Mouse (Mus musculus): Measurements from ENCODE around the gene 4931409K22Rik. TPM values are rescaled to one million over a fixed set of nuclear protein-coding genes. Genes with fewer than 3 reads are reported as not detected.
A peak's percentile ranks its signal among the peaks of the same experiment; 100 is the strongest.

The 4931409K22Rik gene
- polyA plus RNA-seq, 1 experiment from 2014 or later = 0.10 TPM

- H3K4me1 ChIP-seq (ENCODE audit: control insufficient read depth, insufficient read depth, low read length) = peaks cover 30% of the 10 kb centered on the region; the same call in 1 of the 2 replicates
Measured at GRCm38 (mm10) chr5:24596519-24597171, 40.0 kb upstream of the 4931409K22Rik start.

DNA sequence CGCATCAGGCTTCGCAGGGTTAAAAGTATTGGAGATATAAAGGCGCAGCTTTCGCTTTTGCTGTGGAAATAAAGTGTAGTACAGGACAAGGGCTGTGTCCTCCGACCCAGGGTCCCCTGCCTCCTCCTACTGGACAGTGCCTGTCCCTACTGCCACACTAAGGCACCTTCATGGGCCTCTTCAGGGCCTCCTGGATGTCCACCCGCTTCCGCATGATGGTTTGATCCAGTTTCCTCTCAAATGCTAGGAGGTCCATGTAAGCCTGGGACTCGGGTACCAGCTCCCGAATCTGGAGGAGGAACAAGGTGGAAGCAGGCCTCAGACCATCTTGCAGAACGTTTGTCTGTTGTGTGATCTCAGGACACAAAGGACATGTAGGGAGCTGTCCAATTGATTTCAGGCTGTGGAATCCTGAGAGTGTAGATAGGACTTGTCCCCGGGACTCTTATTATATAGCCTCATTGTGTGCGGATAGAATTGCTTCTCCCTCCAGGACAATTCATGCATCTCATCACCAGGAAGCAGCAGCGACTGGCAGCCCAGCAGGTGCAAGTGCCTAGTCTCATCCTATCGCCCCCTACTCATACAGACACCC lies 39.3 kb upstream of the 4931409K22Rik start:
- Histone ChIP-seq H3K4me1 (ENCODE audit: control insufficient read depth, insufficient read depth, low read length) (peaks cover 27% of the 10 kb centered on the region; the same call in 1 of the 2 replicates), H3K27ac (ENCODE audit: low read length) (no peak overlapping the region), H3K4me2 (replicated peaks; ENCODE audit: low read depth, low read length) (no peak overlapping the region), H3K9ac (replicated peaks; ENCODE audit: low read depth, low read length) (no peak overlapping the region), H3K36me3 (ENCODE audit: control insufficient read depth, insufficient read depth, low read length) (peaks cover 45% of the 10 kb centered on the region), H3K27me3 (ENCODE audit: control insufficient read depth, insufficient read depth, low read length) (no peaks in the 10 kb centered on the region), H3K4me3 (ENCODE audit: low read depth, low read length) (no peak overlapping the region), H3K9me3 (ENCODE audit: control insufficient read depth, low read depth, low read length) (no peaks in the 10 kb centered on the region)
- no peak for ATAC-seq (ENCODE audit: insufficient number of reproducible peaks, insufficient read depth, low FRiP score, low read depth)
- 71% methylated on average over 14 of the region's 14 CpGs for WGBS

More at GRCm38 (mm10) chr5:24596519-24597171, 40.0 kb upstream of the 4931409K22Rik start:
- Histone ChIP-seq H3K4me3 (ENCODE audit: low read depth, low read length) (no peak overlapping the region), H3K36me3 (ENCODE audit: control insufficient read depth, insufficient read depth, low read length) (peaks cover 41% of the 10 kb centered on the region), H3K9me3 (ENCODE audit: control insufficient read depth, low read depth, low read length) (no peaks in the 10 kb centered on the region), H3K4me2 (replicated peaks; ENCODE audit: low read depth, low read length) (no peak overlapping the region), H3K27ac (ENCODE audit: low read length) (peak overlapping the region; percentile 36; the same call in 1 of the 2 replicates), H3K9ac (replicated peaks; ENCODE audit: low read depth, low read length) (no peak overlapping the region), H3K27me3 (ENCODE audit: control insufficient read depth, insufficient read depth, low read length) (no peaks in the 10 kb centered on the region)
- ATAC-seq (ENCODE audit: insufficient number of reproducible peaks, insufficient read depth, low FRiP score, low read depth) = no peak
- 28% methylated on average over 11 of the region's 11 CpGs for WGBS

DNA sequence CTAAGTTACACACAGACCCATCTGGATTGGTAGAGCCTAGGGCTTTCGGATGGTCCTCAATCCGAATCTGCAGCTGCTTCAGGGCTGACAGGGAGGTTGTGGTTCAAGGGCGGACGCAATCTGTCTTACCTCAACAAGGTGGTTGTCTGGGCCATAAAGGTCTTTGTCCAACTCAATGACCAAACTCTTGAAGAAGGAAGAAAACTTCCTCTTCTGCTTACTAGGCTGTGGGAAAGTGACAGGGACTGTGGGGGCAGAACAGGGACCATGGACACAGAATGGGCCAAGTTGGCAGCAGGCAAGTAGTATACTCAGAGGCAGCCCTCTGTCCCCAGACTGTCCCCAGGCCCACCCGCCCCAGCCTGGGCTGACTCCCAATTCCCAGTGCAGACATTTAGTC lies 38.7 kb upstream of the 4931409K22Rik start:
- peaks cover 21% of the 10 kb centered on the region; the same call in 1 of the 2 replicates for H3K4me1 ChIP-seq (ENCODE audit: control insufficient read depth, insufficient read depth, low read length)
- no peak for ATAC-seq (ENCODE audit: insufficient number of reproducible peaks, insufficient read depth, low FRiP score, low read depth)
- no peaks in the 10 kb centered on the region for H3K9me3 ChIP-seq (ENCODE audit: control insufficient read depth, low read depth, low read length)
- H3K36me3 ChIP-seq (ENCODE audit: control insufficient read depth, insufficient read depth, low read length) = peaks cover 47% of the 10 kb centered on the region
- no peak overlapping the region for H3K27ac ChIP-seq (ENCODE audit: low read length)
- H3K27me3 ChIP-seq (ENCODE audit: control insufficient read depth, insufficient read depth, low read length) = no peaks in the 10 kb centered on the region
- no peak overlapping the region for H3K4me2 ChIP-seq (replicated peaks; ENCODE audit: low read depth, low read length)
- H3K9ac ChIP-seq (replicated peaks; ENCODE audit: low read depth, low read length) = no peak overlapping the region
- WGBS = 89% methylated on average over 5 of the region's 5 CpGs
- no peak overlapping the region for H3K4me3 ChIP-seq (ENCODE audit: low read depth, low read length)

GRCm38 (mm10) chr5:24594346-24594745 lies 37.7 kb upstream of the 4931409K22Rik start:
- ATAC-seq (ENCODE audit: insufficient number of reproducible peaks, insufficient read depth, low FRiP score, low read depth) = no peak
- WGBS = 80% methylated on average over 5 of the region's 5 CpGs
- Histone ChIP-seq H3K27ac (ENCODE audit: low read length) (no peak overlapping the region), H3K4me3 (ENCODE audit: low read depth, low read length) (no peak overlapping the region), H3K9ac (replicated peaks; ENCODE audit: low read depth, low read length) (no peak overlapping the region), H3K36me3 (ENCODE audit: control insufficient read depth, insufficient read depth, low read length) (peaks cover 55% of the 10 kb centered on the region), H3K9me3 (ENCODE audit: control insufficient read depth, low read depth, low read length) (no peaks in the 10 kb centered on the region), H3K27me3 (ENCODE audit: control insufficient read depth, insufficient read depth, low read length) (no peaks in the 10 kb centered on the region), H3K4me1 (ENCODE audit: control insufficient read depth, insufficient read depth, low read length) (peaks cover 18% of the 10 kb centered on the region; the same call in 1 of the 2 replicates), H3K4me2 (replicated peaks; ENCODE audit: low read depth, low read length) (no peak overlapping the region)

GRCm38 (mm10) chr5:24593928-24594327 lies 37.3 kb upstream of the 4931409K22Rik start:
- no peak overlapping the region for H3K27ac ChIP-seq (ENCODE audit: low read length)
- H3K4me1 ChIP-seq (ENCODE audit: control insufficient read depth, insufficient read depth, low read length) = peaks cover 13% of the 10 kb centered on the region; the same call in 1 of the 2 replicates
- H3K4me2 ChIP-seq (replicated peaks; ENCODE audit: low read depth, low read length) = no peak overlapping the region
- WGBS = 55% methylated on average over 10 of the region's 10 CpGs
- ATAC-seq (ENCODE audit: insufficient number of reproducible peaks, insufficient read depth, low FRiP score, low read depth) = no peak
- H3K4me3 ChIP-seq (ENCODE audit: low read depth, low read length) = no peak overlapping the region
- H3K9me3 ChIP-seq (ENCODE audit: control insufficient read depth, low read depth, low read length) = no peaks in the 10 kb centered on the region
- no peaks in the 10 kb centered on the region for H3K27me3 ChIP-seq (ENCODE audit: control insufficient read depth, insufficient read depth, low read length)
- H3K9ac ChIP-seq (replicated peaks; ENCODE audit: low read depth, low read length) = no peak overlapping the region
- peaks cover 59% of the 10 kb centered on the region for H3K36me3 ChIP-seq (ENCODE audit: control insufficient read depth, insufficient read depth, low read length)

- 81% methylated on average over 10 of the region's 10 CpGs for WGBS
- no peaks in the 10 kb centered on the region for H3K27me3 ChIP-seq (ENCODE audit: control insufficient read depth, insufficient read depth, low read length)
- no peak overlapping the region for H3K9ac ChIP-seq (replicated peaks; ENCODE audit: low read depth, low read length)
- no peak overlapping the region for H3K27ac ChIP-seq (ENCODE audit: low read length)
- H3K36me3 ChIP-seq (ENCODE audit: control insufficient read depth, insufficient read depth, low read length) = peaks cover 63% of the 10 kb centered on the region
- peaks cover 9% of the 10 kb centered on the region; the same call in 1 of the 2 replicates for H3K4me1 ChIP-seq (ENCODE audit: control insufficient read depth, insufficient read depth, low read length)
- no peak overlapping the region for H3K4me2 ChIP-seq (replicated peaks; ENCODE audit: low read depth, low read length)
- H3K9me3 ChIP-seq (ENCODE audit: control insufficient read depth, low read depth, low read length) = no peaks in the 10 kb centered on the region
- ATAC-seq (ENCODE audit: insufficient number of reproducible peaks, insufficient read depth, low FRiP score, low read depth) = no peak
- no peak overlapping the region for H3K4me3 ChIP-seq (ENCODE audit: low read depth, low read length)
Measured at GRCm38 (mm10) chr5:24593230-24593629, 36.6 kb upstream of the 4931409K22Rik start.

GRCm38 (mm10) chr5:24592471-24593160 lies 36.0 kb upstream of the 4931409K22Rik start:
- no peaks in the 10 kb centered on the region for H3K27me3 ChIP-seq (ENCODE audit: control insufficient read depth, insufficient read depth, low read length)
- H3K4me3 ChIP-seq (ENCODE audit: low read depth, low read length) = no peak overlapping the region
- H3K4me2 ChIP-seq (replicated peaks; ENCODE audit: low read depth, low read length) = no peak overlapping the region
- H3K36me3 ChIP-seq (ENCODE audit: control insufficient read depth, insufficient read depth, low read length) = peaks cover 63% of the 10 kb centered on the region
- H3K9me3 ChIP-seq (ENCODE audit: control insufficient read depth, low read depth, low read length) = no peaks in the 10 kb centered on the region
- ATAC-seq (ENCODE audit: insufficient number of reproducible peaks, insufficient read depth, low FRiP score, low read depth) = no peak
- H3K9ac ChIP-seq (replicated peaks; ENCODE audit: low read depth, low read length) = no peak overlapping the region
- no peak overlapping the region for H3K27ac ChIP-seq (ENCODE audit: low read length)
- H3K4me1 ChIP-seq (ENCODE audit: control insufficient read depth, insufficient read depth, low read length) = peaks cover 9% of the 10 kb centered on the region; the same call in 1 of the 2 replicates
- 64% methylated on average over 21 of the region's 21 CpGs for WGBS

- Histone ChIP-seq H3K27me3 (ENCODE audit: control insufficient read depth, insufficient read depth, low read length) (no peaks in the 10 kb centered on the region), H3K4me2 (replicated peaks; ENCODE audit: low read depth, low read length) (0 out of 2 replicates have a peak overlapping the region, but pooled peaks have one; percentile 10), H3K36me3 (ENCODE audit: control insufficient read depth, insufficient read depth, low read length) (peaks cover 63% of the 10 kb centered on the region), H3K9ac (replicated peaks; ENCODE audit: low read depth, low read length) (no peak overlapping the region), H3K27ac (ENCODE audit: low read length) (no peak overlapping the region), H3K4me1 (ENCODE audit: control insufficient read depth, insufficient read depth, low read length) (peaks cover 15% of the 10 kb centered on the region; the same call in 1 of the 2 replicates), H3K4me3 (ENCODE audit: low read depth, low read length) (no peak overlapping the region), H3K9me3 (ENCODE audit: control insufficient read depth, low read depth, low read length) (no peaks in the 10 kb centered on the region)
- 49% methylated on average over 24 of the region's 24 CpGs for whole genome bisulfite sequencing
- no peak for ATAC-seq (ENCODE audit: insufficient number of reproducible peaks, insufficient read depth, low FRiP score, low read depth)
Measured at GRCm38 (mm10) chr5:24591796-24592470, 35.3 kb upstream of the 4931409K22Rik start.
